Mouse (Mus musculus) spleen, postnatal 10 days (tissue): ENCODE data around the gene Prr12.

ENCODE experiments used
- DNase-seq, 2 experiments: peaks; one replicate each; pipeline ENCODE4 v3.0.0; 2021 to 2022; ENCODE audit warnings: low spot score in 2 of 2

Gene Prr12

GRCm38 (mm10) chr7:45051601-45051974 is 1.1 kb downstream of the Prr12 start:
- DNase-seq = no peak

GRCm38 (mm10) chr7:45050945-45051600 is 1.6 kb downstream of the Prr12 start:
- peak in 1 of 2 experiments; percentile 66 for DNase-seq

DNA sequence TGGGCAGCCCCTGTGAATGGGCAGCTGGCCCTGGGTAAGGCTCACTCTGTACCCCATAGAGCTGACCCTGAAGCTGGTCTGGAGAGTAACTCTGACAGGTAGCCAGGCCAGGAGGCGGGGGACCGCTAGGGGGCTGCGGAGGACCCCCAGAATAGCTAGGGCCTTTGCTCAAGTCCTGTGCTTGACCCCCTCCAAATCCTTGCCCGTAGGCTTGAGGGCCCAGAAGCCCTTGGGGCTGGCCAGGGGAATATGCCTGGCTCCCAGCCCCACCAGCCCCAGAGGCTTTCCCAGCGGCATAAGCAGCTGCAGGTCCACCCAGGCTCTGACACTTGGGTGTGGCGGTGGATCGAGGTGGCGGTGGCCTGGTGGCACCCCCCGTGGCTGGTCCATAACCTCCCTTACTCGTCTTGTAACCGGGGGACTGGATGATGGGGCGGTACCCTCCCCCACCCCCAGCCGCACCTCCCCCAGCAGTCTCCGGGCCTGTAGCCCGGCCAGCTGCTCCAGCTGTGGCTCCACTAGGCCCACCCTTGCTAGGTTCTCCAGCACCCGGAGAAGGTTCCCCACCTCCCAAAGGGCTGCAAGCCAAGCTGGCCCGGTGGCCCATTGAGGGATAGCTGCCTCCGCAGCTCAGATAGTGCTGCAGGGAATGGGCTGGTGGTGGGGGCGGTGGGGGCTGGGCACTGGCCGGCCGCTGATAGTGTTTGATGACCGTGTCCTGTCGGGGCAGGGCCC is 3.6 kb downstream of the Prr12 start:
- DNase-seq = no peak

- no peak for DNase-seq
These were observed 4.4 kb downstream of the Prr12 start for GRCm38 (mm10) chr7:45048001-45048890.

GRCm38 (mm10) chr7:45047491-45047890 is 5.2 kb downstream of the Prr12 start:
- DNase-seq = no peak

GRCm38 (mm10) chr7:45046853-45047350 is 5.8 kb downstream of the Prr12 start:
- no peak for DNase-seq

DNA sequence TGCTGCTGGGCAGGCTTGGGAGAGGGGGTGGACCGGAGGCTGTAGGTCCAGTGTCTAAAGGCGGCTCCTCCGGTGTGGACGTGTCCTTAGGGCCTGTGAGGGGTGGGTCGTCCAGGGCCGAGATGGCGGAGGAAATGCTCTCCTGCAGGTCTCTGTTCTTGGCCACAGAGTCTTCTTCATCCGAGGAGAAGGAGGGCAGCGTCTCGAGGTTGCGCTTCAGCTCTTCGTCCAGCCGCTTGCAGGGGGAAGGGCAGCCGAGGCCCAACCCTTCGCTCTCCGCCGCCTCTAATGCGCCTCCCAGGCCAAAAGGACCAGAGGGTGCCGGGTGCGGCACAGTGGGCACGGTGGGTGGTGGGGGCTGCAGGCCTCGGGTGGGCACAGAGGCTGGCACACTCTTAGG is 6.9 kb downstream of the Prr12 start:
- DNase-seq = no peak

DNA sequence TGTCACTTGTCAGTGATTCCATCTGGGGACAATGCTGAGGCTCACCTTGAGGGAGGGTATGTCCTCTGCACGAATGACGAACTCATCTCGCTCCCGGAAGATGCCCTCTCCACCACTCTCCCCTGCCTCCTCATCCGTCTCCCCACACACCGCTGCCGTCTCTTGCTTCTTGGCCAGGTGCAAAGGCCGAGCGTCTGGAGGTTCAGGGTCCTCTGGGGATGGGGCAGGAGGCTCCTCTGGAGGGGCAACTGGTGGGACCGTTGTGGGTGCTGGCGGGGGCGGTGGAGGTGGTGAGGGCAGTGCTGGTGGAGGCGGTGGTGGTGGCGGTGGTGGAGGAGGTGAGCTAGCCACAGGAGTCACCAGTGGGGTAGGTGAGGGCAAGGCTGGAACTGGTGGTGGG is 9.4 kb downstream of the Prr12 start:
- no peak for DNase-seq

GRCm38 (mm10) chr7:45040851-45041250 is 11.8 kb downstream of the Prr12 start:
- no peak for DNase-seq

DNA sequence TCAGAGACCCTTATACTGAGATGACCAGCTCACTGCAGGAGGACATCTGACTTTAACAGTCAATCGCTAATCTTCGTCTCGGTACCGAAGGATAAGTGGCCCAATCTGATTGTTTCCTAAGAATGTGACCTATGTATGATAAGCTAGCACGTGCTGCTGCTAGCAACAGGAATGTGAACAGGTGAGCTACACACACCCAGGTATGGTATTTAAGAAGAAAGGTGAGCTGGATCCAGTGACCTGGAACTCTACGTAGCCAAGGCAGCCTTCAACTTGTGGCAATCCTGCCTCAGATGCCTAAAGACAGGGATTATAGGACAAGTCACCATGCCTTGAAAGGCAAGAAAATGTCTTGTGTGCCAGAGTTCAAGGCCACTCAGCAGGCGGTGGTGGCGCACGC is 14.3 kb downstream of the Prr12 start:
- DNase-seq = no peak

DNA sequence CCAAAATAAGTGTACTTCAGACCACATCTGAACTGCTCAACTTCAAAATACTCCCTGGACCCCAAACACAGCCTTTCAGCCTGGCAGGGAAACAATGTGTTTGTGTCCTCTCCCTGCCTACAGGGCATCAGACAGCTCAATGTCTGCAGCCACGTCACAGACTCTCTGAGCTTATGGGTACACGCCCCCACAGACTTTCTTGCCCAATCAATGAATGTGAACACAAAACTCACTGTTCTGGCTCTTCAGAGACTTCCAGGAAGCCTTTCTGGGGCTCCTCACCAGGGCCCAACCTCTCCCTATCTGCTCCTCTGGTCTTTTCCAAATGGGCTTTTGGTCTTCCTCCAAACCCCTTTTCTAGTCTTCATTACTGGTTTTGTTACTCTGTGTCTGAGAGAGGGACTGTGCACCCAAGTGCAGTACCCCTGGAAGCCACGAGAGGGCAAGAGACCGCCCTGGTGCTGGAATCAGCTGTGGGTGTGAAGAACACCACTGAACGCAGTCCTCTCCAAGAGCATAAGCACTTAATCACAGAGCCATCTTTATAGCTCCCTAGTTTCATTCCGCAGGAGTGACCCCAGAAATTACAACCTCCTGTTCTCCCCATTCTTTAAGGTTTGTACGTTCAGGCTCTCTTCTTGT is 14.8 kb downstream of the Prr12 start:
- DNase-seq = peak; percentile 63 to 85

DNA sequence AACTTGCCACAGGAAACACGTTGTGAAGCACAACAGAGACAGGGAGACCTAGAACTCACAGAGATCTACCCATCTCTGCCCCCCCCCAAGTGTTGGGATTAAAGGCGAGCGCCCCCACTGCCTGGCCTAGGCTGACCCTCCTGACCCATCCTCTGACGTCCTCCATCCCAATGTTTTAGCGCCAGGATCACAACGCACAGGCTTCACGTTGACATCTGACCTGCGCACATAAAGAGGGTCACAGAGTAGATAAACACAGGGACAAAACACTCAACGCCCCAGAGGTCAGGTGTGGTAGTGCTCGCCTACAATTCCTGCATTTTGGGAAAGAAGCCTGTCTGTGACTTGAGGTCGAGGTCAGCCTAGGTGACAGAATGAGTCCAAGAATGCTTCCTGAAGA is 16.0 kb downstream of the Prr12 start:
- no peak for DNase-seq

GRCm38 (mm10) chr7:45035631-45036030 is 17.1 kb downstream of the Prr12 start:
- DNase-seq = no peak

- no peak for DNase-seq
These were observed 18.8 kb downstream of the Prr12 start for GRCm38 (mm10) chr7:45033722-45034359.

GRCm38 (mm10) chr7:45030857-45031256 is 21.8 kb downstream of the Prr12 start:
- no peak for DNase-seq

DNA sequence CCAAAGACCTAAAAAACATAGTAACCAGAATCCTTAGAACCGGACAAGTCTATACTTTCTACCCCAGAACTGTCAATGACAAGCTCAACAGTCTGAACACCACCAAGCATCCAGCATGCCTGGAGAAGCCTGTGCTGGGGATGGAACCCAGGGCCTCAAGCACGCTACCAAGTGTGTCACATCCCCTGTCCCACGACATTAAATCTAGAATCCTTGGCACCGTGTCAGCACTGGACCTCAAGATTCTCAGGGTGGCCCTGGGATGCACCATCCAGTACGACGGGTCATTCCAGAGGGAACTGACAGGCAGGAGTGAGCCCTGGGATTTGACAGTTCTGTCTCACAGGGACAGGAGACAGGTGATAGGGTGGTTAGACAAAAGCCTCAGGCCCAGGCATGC is 22.7 kb downstream of the Prr12 start:
- no peak for DNase-seq

DNA sequence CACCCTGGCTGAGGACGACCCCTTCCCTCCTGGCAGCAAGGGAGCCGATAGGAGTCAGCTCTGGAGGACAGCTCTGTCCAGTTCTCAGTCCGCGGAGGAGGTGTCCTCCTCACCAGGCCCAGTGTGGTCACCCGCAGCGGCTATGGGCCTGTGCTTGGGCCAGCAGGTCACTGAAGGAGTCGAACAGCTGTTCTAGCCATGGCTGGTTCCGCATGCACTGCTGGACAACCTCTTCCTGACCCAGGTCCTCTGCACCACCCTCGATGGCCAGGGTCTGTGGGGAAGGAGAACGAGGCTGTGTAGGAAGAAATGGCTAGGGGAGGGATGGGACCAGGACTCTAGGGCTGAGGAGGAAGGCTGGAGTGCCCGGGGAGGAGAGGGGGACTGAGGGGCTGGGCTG is 24.3 kb downstream of the Prr12 start:
- no peak for DNase-seq

DNA sequence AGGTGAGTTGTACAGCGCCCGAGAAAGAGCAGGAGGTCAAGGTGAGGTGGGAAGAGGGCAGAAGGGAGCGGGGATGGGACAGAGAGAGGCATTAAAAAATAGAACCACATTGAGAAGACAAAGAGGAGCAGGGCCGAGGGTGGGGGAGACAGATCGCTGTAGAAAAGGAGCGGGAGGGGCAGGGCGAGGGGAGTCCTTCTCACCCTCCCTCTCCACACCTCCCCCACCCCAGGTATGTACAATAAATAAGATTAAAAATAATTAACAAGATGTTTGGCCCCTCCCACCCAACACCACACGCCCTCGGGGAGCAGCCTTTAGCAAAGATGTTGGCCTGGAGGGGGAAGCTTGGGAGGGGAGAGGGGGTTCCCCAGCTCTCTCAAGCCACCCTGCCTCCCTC is 24.9 kb downstream of the Prr12 start:
- DNase-seq = no peak

DNA sequence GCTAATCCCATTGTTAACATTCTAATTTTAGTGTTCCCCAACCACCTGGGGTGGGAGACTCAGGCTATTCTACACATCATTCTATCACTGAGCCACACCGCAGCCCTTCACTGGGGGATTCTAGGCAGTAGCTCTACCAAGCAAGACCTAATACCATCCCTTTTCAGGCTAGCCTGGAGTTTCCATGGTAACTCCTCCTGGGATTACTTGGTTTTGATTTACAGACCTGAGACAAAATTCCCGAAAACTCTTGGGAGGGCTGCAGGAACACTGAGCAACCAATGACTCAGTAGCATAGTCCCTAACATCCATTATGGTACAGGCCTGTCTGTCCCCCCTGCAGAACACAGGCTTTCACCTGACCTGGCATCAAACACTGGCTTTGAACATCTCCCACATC is 26.4 kb downstream of the Prr12 start:
- no peak for DNase-seq

- no peak for DNase-seq
These were observed 27.0 kb downstream of the Prr12 start for GRCm38 (mm10) chr7:45025601-45026220.
